Mouse (Mus musculus) kidney, adult 2 months (tissue): ENCODE results near the gene Rbmxl1.

Experiments used
- CTCF ChIP-seq: fragments of 200-500 bp; conservative IDR thresholded peaks from 2 replicates; pipeline ENCODE4 v1.5.1; 2011; ENCODE audit warnings: low read depth, mild to moderate bottlenecking, control low read depth, low read length, moderate library complexity, mixed read lengths; ENCODE audit not compliant: insufficient read depth, insufficient read length
- POLR2A ChIP-seq: fragments of 200-500 bp; IDR thresholded peaks from one replicate; pipeline ENCODE4 v1.6.1; 2011; ENCODE audit warnings: low read depth, low read length, control low read depth

DNA sequence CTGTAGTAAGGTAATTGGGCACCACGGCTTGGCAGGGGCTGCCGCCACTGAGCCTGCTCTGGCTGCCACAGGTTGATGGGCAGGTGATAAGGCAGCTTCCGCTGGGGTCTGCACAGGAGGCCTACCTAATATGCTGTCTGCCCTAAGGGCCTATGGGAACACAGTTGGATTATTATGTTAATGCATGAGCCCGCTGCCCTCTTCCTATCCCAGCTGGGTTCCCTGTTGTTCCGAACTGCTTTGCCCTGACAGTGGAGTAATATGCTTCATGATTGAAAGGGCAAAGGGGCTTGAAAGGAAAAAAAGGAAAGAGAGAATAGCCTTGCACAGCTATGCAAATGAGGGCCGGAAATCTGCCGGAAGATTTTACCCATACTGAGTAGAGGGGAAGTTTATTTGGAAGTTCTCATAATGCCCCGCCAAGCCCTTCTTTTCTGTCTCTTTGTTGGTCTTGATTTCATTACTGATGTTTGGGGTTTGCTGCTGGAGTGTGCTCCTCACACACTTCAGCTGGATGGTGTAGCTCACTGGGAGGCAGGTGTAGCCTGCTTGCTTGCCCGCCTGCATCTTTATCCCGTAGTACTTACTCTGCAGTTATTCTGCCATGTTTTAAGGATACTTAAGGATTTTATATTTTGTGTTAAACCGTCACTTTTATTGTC lies 48.2 kb upstream of the Rbmxl1 start:
- TF ChIP-seq POLR2A (no peak), CTCF (no peak)
